Mouse (Mus musculus) c-Kit-negative CD71-positive TER-119-positive erythroid progenitor cells, embryonic 14.5 days (primary cell): ENCODE measurements around the gene Zscan26.
A peak's percentile ranks its signal among the peaks of the same experiment; 100 is the strongest.
"Not testable (repeated sequence)": the region's sequence is repeated elsewhere in the genome, so short reads cannot be mapped to it uniquely, and the experiment has no call there.

Source experiments
- DNase-seq: peaks from one replicate; pipeline ENCODE4 v3.0.0-alpha.2; 2013; ENCODE audit warnings: low read depth, low spot score

The Zscan26 gene

DNA sequence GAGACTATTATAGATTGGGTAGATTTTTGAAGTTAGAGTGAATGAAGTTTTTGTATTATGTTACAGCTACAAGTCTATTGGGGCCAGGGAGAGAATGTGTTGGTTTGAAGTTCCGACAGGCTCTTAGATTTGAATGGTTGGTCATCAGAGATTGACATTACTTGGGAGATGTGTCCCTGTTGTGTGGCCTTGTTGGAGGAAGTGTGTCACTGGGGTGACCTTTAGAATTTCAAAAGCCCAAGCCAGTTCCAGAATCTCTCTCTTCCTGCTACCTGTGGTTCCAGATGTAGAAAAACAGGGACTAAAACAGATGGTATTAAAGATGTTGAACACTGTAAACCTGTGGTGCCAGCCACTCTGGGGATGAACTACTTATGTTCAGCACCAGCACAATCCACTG lies 25.9 kb downstream of the Zscan26 start:
- DNase-seq: no peak

- DNase-seq: no peak
Measured at GRCm38 (mm10) chr13:21423301-21423700, 30.2 kb downstream of the Zscan26 start.

DNA sequence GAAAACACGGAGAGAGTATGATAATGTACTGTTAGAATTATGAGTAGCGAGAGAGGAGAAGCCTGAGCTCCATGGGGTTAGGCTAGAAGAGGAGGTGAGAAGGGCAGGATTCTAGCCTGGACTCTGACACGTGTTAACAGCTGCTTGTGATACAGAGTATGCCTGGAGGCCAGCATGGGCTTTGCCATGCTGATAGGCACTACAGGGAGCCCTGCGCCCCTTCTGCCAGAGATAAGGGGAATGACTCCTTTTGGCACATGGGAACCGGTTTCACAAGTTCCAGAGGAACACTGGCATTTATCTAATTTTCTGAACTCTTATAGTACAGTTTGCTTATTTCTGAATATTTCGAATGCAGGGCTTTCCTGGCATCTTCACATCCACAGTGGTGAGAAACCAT lies 34.7 kb downstream of the Zscan26 start:
- DNase-seq: peak; percentile 69

DNA sequence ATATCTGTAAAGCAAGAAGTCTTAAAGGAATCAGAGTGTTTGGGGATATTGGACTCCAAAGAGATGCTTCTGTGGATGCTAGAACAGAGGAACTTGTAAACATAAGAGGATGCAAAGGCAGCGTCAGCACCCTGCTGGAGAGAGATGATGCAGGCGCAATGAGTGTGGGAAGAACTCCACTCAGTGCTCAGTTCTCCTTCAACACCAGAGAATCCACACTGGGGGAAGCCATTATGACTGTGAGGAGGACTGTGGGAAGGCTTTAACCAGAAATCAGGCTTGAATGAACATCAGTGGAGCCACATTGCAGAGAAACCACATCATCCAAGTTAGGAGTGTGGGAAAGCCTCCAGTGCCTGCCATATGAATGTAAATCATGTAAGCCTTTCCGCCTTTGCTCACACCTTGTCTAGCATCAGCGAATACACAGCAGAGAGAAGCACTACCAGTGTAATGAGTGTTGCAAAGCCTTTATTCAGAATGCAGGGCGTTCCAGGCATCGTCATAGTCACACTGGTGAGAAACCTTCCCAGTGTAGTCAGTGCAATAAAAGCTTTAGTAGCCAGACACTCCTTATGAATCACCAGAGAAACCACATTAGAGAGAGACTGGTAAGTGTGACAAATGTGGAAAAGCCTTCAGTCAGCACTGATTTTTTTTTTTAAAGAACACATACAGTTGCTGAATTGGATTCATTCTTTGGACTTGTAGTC lies 36.1 kb downstream of the Zscan26 start:
- DNase-seq: no peak

- DNase-seq: no peak
Measured at GRCm38 (mm10) chr13:21415750-21416149, 37.8 kb downstream of the Zscan26 start.

GRCm38 (mm10) chr13:21415266-21415665 lies 38.3 kb downstream of the Zscan26 start:
- DNase-seq: no peak

DNA sequence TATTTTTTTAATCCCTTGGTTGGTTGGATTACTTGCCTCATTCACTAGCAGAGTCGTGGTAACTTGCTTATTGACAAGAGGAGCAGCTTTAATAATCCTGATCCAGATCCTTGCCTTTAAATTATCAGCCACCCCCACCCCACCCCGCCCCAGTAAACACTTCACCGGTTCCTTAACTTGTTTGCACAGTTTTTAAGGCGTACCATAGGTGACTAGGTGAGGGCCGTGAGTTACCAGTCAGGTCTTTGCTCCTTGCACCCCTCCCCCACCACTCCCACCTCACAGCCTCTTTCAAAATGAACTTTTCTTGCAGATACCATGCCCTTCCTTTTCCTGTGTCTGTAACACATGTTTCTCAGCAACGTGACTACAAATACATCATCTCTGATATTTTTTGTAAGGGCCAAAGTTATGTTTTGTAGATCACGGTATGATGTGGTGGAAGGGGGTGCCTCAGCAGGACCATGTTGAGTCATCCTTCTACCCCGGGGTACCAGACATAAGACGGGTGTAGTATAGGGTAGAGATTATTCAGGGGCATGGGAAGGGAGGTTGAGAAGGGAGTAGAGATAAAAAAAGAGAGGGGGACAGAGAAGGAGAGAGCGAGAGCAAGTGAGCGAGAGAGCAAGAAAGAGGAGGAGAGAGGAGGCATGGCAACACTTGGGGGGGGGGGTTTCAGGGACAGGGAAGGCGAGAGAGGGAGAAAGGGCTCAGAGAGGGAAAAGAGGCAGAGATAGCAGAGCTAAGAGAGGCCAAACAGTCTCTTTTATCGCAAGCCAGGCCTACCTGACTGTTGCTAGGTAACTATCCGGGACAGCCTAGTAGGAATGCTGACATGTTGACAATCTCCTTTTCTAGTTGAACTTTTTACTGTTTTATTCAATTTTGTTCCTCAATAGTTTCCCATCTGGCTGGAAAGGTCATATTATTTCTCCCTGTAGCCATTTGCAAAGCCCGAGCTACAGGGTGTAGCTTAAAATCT lies 39.0 kb downstream of the Zscan26 start:
- peak; percentile 74 for DNase-seq

DNA sequence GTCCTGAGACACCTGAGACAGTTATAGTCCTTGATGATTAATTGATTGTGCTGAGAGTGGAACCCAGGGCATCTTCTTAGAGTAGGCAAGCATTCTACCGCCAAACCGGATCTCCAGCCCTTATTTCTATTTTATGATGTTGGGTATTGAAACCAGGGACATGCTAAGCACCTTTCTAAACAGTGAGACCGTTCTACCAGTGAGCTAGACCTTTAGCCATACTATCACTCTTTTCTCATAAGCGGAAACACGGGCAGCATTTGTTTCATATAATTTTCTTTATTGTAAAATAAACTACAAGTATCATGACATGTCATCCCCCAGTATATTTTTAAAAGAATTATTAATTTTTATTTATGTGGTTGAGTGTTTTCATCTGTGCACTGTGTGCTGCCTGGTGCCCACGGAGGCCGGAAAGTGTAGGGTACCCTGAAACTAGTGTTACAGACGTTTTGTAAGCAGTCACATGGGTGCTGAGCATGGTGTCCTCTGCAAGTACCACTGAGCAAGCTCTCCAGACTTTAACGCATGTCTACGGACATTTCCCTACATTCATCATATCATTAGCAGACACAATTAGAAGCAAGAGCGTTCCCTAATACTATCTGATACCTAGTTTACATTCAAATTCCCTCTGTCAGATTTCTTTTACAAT lies 44.6 kb downstream of the Zscan26 start:
- DNase-seq: no peak

DNA sequence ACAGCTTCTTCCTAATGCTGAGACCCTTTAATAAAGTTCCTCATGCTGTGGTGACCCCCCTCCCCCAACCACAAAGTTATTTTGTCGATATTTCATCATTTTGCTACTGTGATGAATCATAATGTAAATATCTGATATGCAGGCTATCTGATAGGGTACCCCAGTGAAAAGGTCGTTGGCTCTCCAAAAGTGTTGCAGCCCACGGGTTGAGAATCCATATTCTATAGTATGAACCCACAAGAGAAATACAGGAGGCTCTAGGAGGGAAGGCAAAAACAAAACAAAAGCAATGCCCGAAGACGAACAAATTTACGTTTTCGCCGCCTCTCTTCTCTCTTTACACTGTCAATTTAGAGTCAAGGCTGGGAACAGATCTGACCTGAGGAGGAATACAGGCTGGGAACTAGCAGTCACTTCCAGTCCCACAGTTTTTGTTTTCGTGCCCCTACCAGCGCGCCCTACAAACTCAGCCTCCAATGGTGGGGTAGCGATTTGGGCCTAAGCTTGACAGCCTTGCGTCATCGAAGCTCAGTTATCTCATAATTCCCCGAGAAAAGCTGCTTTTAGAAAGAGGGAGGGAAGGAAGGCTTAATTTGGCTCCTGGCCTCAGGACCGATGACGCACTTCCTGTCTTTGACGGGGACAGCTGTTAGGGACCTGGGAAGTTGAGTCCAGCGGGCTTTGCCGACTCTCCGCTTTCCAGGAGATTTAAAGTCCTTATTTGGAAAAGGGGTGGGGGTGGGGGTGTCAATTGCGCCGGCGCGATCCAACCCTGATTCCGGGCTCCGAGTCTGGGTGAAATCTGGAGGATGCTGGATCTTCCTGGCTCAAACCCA lies 45.3 kb downstream of the Zscan26 start:
- DNase-seq: peak; percentile 53

GRCm38 (mm10) chr13:21407341-21407740 lies 46.2 kb downstream of the Zscan26 start:
- DNase-seq: no peak

DNA sequence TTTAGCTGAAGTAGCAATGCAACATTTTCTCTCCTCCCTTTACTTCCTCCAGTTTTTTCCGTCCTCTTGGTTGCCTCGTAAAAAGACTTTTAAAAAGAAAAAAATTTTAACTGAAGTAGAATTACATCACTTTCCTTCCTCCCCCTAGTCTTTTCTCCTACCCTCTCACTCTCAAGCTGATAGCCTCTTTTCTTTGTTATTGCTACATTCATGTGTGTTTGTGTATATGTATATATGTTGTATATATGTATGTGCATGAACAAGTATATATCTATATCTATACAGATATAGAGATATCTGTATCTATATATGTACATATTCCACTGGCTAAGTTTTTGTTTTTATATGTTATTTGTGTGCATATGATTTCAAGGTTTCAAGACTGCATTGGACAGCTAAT lies 50.7 kb downstream of the Zscan26 start:
- no peak for DNase-seq

GRCm38 (mm10) chr13:21402287-21402846 lies 51.2 kb downstream of the Zscan26 start, which contains the start of gene Zkscan3:
Gene Zkscan3, minus strand, starts transcription at chr13:21402755.
- DNase-seq: peak; percentile 78

GRCm38 (mm10) chr13:21401636-21402286 lies 51.8 kb downstream of the Zscan26 start:
- DNase-seq: no peak

GRCm38 (mm10) chr13:21401166-21401565 lies 52.4 kb downstream of the Zscan26 start:
- no peak for DNase-seq

- DNase-seq: no peak
Measured at GRCm38 (mm10) chr13:21397486-21397885, 56.0 kb downstream of the Zscan26 start.

DNA sequence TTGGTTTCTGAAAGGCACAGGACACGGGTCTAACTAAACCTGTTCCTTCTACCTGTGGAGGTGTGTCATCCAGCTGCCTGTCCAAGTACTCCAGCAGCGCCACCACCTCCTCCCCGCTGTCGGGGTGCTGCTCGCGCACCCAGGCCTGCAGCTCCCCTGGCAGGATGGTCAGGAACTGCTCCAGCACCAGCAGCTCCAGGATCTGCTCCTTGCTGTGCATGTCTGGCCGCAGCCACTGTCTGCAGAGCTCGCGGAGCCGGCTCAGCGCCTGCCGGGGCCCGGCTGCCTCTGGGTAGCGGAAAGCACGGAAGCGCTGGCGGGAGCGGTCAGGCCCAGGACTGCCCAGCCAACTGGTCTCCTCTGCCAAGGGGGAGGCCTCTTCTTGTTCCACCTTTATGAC lies 57.5 kb downstream of the Zscan26 start:
- not testable (repeated sequence) for DNase-seq

- no peak for DNase-seq
Measured at GRCm38 (mm10) chr13:21395623-21396022, 57.9 kb downstream of the Zscan26 start.

GRCm38 (mm10) chr13:21395211-21395610 lies 58.3 kb downstream of the Zscan26 start:
- no peak for DNase-seq
